ENCODE assay signal across 9 mouse cellular contexts in genomic region chr5:99578692-99579091, GRCm38 (mm10).
DNase-seq lines count a peak whose midpoint lies in the region; TF ChIP-seq lines count a peak whose summit lies in the region.
"Had no signal": no experiment of that assay in that cellular context is flagged by ENCODE, and none has a peak within 500 bp of the region (broad histone marks: within the 10 kb centered on the region; RNA-seq: fewer than 3 reads in every experiment).

No protein-coding gene starts in this region.

- peak; percentile 75 for DNase-seq in CD4-positive, CD25-positive, alpha-beta regulatory T cell, adult 2 months (ENCODE audit: low read depth, low spot score)
- DNase-seq in NIH3T3 (ENCODE audit: low read depth) = peak; percentile 69
- DNase-seq in cerebellum, postnatal 10 days = peak; percentile 72 to 79
- DNase-seq in heart, adult 2 months = peak; percentile 43
- DNase-seq in kidney, adult 8-10 months = peak; percentile 46 to 69
- peak; percentile 28 to 71 for DNase-seq in lung, postnatal 4 days
- DNase-seq in spleen, postnatal 10 days (ENCODE audit: low spot score in 2 of 2) = peak; percentile 7 to 49
- DNase-seq in T-cell, adult 2 months (ENCODE audit: low spot score) = no peak

- peaks cover 3% of the 10 kb centered on the region; the same call in 1 of the 2 replicates for H3K4me1 ChIP-seq in heart, adult 2 months (ENCODE audit: control insufficient read depth, insufficient read depth, low read length)

- H3K4me3 ChIP-seq in heart, adult 2 months = no peak overlapping the region
- H3K4me3 ChIP-seq: heart, embryonic 13.5 days had no signal

- peak; percentile 79 for TF ChIP-seq EP300 in heart, adult 2 months (IDR thresholded peaks at IDR 0.05; ENCODE audit: insufficient read depth, low read depth, low read length)

- H3K36me3 ChIP-seq in heart, adult 2 months (ENCODE audit: control insufficient read depth, insufficient read depth, low read length) = no peaks in the 10 kb centered on the region
- H3K36me3 ChIP-seq: heart, embryonic 13.5 days had no signal

- H3K79me2 ChIP-seq in heart, adult 2 months (replicated peaks; ENCODE audit: control insufficient read depth, insufficient read depth, low read length) = no peaks in the 10 kb centered on the region

- H3K27ac ChIP-seq in heart, adult 2 months = no peak overlapping the region
- H3K27ac ChIP-seq: heart, embryonic 13.5 days had no signal

- intact Hi-C loops in heart, adult 2 months (cut with DNase I) = loop anchor here (1.0 to 5.0 kb wide), 4 partner anchors 156 to 376 kb away; no protein-coding TSS in a partner anchor

- TF ChIP-seq CTCF in heart, adult 2 months (IDR thresholded peaks at IDR 0.05) = peak; percentile 87

- WGBS in heart, adult 2 months = 19% methylated on average over 4 of the region's 4 CpGs

- H3K27me3 ChIP-seq in heart, adult 2 months (ENCODE audit: control insufficient read depth, insufficient read depth, low read length) = no peaks in the 10 kb centered on the region
- H3K27me3 ChIP-seq: heart, embryonic 13.5 days had no signal

- H3K9ac ChIP-seq in heart, adult 2 months (ENCODE audit: low read depth, low read length) = no peak overlapping the region
- H3K9ac ChIP-seq: heart, embryonic 13.5 days had no signal

- TF ChIP-seq POLR2A in heart, adult 2 months (IDR thresholded peaks at IDR 0.05; ENCODE audit: insufficient read depth, low read depth, low read length) = no peak
